Mouse (Mus musculus) heart, postnatal 36 days (tissue): Measurements from ENCODE around the gene Igsf10. TPM values are rescaled to one million over a fixed set of nuclear protein-coding genes. Genes with fewer than 3 reads are reported as not detected.

Source experiments
- DNase-seq, 2 experiments: peaks; one replicate each; pipeline ENCODE4 v3.0.0; 2021 to 2022
- intact Hi-C: fragments of 180-260 bp; cut with DNase I; formaldehyde crosslinking; loops from one replicate; pipeline ENCODE4 v1.15.1; 2025
- total RNA-seq, 2 experiments: library from RNA; stranded (reverse); gene quantifications; 2 replicates each; pipeline ENCODE4 v1.2.3; 2021

Gene Igsf10
- total RNA-seq, 2 experiments from 2014 or later = 2.9 to 3.0 TPM

DNA sequence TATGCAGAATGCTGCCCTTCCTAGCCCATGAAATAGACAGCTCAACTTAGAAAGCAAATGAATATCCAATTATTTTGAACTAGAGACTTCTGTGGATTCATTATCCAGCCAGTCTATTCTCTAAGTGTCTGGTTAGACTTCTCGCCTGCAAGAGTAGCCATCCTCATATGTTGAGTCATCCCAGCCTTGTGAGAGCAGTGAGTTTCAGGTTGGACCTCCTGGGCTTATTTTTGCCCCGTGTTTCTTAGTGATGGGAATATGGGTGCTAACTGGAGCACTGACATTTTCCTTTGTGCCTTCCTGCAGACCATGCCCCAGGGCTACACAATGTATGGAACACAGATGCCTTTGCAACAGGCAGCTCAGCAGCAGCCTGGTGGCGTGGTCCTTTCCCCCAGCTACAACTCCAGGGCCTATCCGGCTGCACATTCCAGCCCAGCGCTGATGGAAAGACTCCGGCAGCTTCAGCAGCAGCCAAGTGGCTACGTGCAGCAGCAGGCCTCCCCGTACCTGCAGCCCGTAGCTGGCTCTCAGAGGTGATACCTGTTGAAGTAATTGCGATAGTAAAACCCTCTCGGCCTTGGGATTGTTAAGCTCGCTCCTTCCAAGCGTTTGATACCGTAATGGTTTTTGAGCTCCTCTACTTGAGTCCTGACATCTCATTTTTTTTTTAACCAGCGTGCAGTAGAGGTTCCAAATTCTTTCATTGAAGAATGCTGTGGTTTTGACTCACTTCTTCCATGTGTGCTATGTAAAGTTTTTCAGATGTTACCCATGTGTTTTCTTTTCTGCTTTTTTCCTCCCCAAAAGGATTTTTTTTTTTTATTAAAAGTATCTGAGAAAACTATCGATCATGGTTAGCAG, 48.3 kb downstream of the Igsf10 start:
- DNase-seq = no peak
- intact Hi-C loops = no loop called here

- no peak for DNase-seq
- intact Hi-C loops = no loop called here
Observed at GRCm38 (mm10) chr3:59293437-59294199, 50.6 kb downstream of the Igsf10 start.

GRCm38 (mm10) chr3:59290551-59290950, 53.6 kb downstream of the Igsf10 start:
- intact Hi-C loops = no loop called here
- no peak for DNase-seq

- no peak for DNase-seq
Observed at GRCm38 (mm10) chr3:59278620-59279019, 65.6 kb downstream of the Igsf10 start.

GRCm38 (mm10) chr3:59278254-59278533, 66.0 kb downstream of the Igsf10 start:
- intact Hi-C loops = no loop called here
- no peak for DNase-seq

More at GRCm38 (mm10) chr3:59278620-59279019, 65.6 kb downstream of the Igsf10 start:
- intact Hi-C loops = no loop called here

DNA sequence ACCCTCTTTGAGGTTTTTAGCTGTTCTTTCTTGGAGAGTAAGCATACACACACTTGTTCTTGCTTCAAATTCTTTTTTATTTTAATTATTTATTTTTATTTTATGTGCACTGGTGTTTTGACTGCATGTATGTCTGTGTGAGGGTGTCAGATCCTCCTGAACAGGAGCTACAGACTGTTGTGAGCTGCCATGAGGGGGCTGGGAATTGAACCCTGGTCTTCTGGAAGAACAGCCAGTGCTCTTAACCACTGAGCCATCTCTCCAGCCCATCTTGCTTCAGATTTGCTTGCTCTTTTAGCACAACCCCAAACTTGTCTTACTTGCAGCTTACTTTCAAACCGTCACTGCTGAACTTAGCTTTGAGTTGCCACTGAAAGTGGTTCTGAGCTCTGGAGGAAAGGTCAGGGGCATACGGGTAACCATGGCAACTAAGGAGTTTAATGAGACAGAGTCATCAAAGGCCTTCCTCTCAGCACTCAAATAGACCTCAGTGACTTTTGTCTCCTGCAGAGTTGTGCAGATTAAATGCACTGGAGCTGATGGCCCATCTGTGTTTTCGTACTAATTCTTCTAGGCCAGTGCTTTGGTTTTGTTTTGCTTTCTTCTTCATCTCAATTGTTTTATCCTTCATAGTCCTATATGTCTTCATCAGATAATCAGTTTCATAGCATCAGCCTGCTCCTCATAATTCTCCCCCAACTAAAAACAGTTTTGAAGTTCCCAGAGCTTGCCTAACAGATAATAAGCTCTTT, 66.5 kb downstream of the Igsf10 start:
- no peak for DNase-seq
- intact Hi-C loops = no loop called here

DNA sequence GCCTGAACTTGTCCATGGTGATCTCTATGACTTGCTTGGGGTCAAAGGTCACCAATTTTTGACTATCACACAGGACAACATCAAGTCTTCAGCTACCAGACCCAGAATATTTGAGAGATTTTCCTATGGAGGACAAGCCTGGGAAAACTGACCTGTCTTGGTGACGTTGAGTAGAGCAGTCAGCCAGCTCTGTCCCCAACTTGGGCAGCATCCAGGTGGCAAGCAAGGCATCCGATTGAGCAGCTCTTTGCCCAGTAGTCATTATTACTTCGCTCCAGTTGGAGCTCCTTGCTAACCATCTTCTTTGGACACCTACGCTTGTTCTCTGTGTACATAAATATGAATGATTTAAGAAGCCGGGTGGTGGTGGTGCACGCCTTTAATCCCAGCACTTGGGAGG, 73.4 kb downstream of the Igsf10 start:
- DNase-seq = no peak
- intact Hi-C loops = no loop called here

Other genes starting within 250 kb of the Igsf10 start
- under 1 TPM in 1 of 2 experiments, not detected in 1; 0.11 TPM for gene Gpr171, start 242.6 kb downstream of the Igsf10 start, total RNA-seq
- 1 to 10 TPM; 5.0 to 5.8 TPM for gene P2ry14, start 190.8 kb downstream of the Igsf10 start, total RNA-seq
- not detected for gene Gpr87, start 149.3 kb downstream of the Igsf10 start, total RNA-seq
- gene P2ry13, start 133.5 kb downstream of the Igsf10 start, total RNA-seq = 1 to 10 TPM in 1 of 2 experiments, under 1 TPM in 1; 0.64 to 1.1 TPM
- gene P2ry12, start 81.5 kb downstream of the Igsf10 start, total RNA-seq = 1 to 10 TPM; 2.3 to 2.6 TPM